Mouse (Mus musculus) thymus, adult 18-20 months (tissue): ENCODE measurements around the gene Rccd1.
A peak's percentile ranks its signal among the peaks of the same experiment; 100 is the strongest.

Experiments
- DNase-seq, 2 experiments: peaks; one replicate each; pipeline ENCODE4 v3.0.0; 2022; ENCODE audit warnings: mixed read lengths in 2 of 2

The Rccd1 gene

GRCm38 (mm10) chr7:80297041-80297440 is 27.2 kb downstream of the Rccd1 start:
- DNase-seq, result no peak

- no peak for DNase-seq
Measured at GRCm38 (mm10) chr7:80296462-80296861, 27.8 kb downstream of the Rccd1 start.

GRCm38 (mm10) chr7:80294764-80295648 is 29.2 kb downstream of the Rccd1 start:
- DNase-seq, result no peak

- DNase-seq, result peak; percentile 99
Measured at GRCm38 (mm10) chr7:80294062-80294763, 30.0 kb downstream of the Rccd1 start, which contains the start of gene Prc1. TSS of gene Prc1 (plus strand) at chr7:80294450.

- DNase-seq, result peak in 1 of 2 experiments; percentile 37
Measured at GRCm38 (mm10) chr7:80287736-80288135, 36.5 kb downstream of the Rccd1 start.

- DNase-seq, result peak; percentile 40 to 66
Measured at GRCm38 (mm10) chr7:80285725-80286124, 38.5 kb downstream of the Rccd1 start.

- DNase-seq, result no peak
Measured at GRCm38 (mm10) chr7:80284391-80284790, 39.9 kb downstream of the Rccd1 start.

- DNase-seq, result no peak
Measured at GRCm38 (mm10) chr7:80283226-80283918, 40.9 kb downstream of the Rccd1 start.

- DNase-seq, result no peak
Measured at GRCm38 (mm10) chr7:80281646-80282045, 42.6 kb downstream of the Rccd1 start.

- DNase-seq, result no peak
Measured at GRCm38 (mm10) chr7:80280998-80281397, 43.3 kb downstream of the Rccd1 start.

GRCm38 (mm10) chr7:80280032-80280431 is 44.2 kb downstream of the Rccd1 start:
- no peak for DNase-seq

GRCm38 (mm10) chr7:80276374-80276773 is 47.9 kb downstream of the Rccd1 start:
- no peak for DNase-seq

GRCm38 (mm10) chr7:80273456-80273855 is 50.8 kb downstream of the Rccd1 start:
- no peak for DNase-seq

GRCm38 (mm10) chr7:80269751-80270255 is 54.5 kb downstream of the Rccd1 start:
- no peak for DNase-seq

GRCm38 (mm10) chr7:80268897-80269750 is 55.1 kb downstream of the Rccd1 start, which contains the start of gene Vps33b:
TSS of gene Vps33b (plus strand) at chr7:80269649.
- DNase-seq, result peak; percentile 88 to 95

GRCm38 (mm10) chr7:80267764-80268163 is 56.5 kb downstream of the Rccd1 start:
- DNase-seq, result no peak

GRCm38 (mm10) chr7:80264606-80265005 is 59.6 kb downstream of the Rccd1 start:
- no peak for DNase-seq

GRCm38 (mm10) chr7:80261372-80261990 is 62.8 kb downstream of the Rccd1 start:
- DNase-seq, result no peak

- peak; percentile 59 to 78 for DNase-seq
Measured at GRCm38 (mm10) chr7:80260625-80261371, 63.5 kb downstream of the Rccd1 start, which contains the start of gene Ngrn. TSS of gene Ngrn (plus strand) at chr7:80261215.

GRCm38 (mm10) chr7:80257706-80258105 is 66.5 kb downstream of the Rccd1 start:
- no peak for DNase-seq

- no peak for DNase-seq
Measured at GRCm38 (mm10) chr7:80255981-80256380, 68.3 kb downstream of the Rccd1 start.
